In the genomic region with DNA sequence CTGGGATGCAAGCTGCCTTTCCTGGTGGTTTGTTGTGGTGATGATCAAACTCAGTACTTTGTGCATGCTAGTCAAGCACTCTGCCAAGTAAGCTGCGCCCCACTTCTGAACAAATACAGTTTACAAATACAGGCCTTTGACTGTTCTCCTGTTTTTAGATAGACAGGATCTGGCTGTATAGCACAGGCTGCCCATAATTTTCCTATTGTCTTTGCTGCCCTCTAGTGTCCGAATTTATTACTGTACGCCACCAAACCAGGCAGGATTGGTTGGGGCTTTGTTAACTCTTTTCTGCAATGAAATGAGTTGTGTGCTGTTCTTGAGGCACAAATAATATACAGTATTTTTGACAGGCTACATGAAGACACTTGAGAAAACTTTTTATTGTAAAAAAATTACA, we compare ENCODE assay signal across 7 mouse cellular contexts. TPM values are rescaled to one million over a fixed set of nuclear protein-coding genes. Genes with fewer than 3 reads are reported as not detected.
DNase-seq lines count a peak whose midpoint lies in the region; ATAC-seq and TF ChIP-seq lines count a peak whose summit lies in the region.

No protein-coding gene starts in this region.

- peaks cover 13% of the 10 kb centered on the region for H3K27me3 ChIP-seq in Patski

- CTCF ChIA-PET in Patski (lab: Charles Lee) = no interaction called here

- no peak overlapping the region for H3K27ac ChIP-seq in ES-E14 (ENCODE audit: insufficient read depth, low read depth, low read length, poor library complexity, severe bottlenecking)

- TF ChIP-seq CTCF in Patski (IDR thresholded peaks at IDR 0.05) = peak; percentile 67

- H3K4me3 ChIP-seq in ES-E14 (ENCODE audit: insufficient read depth in 1 of 2, low read depth in 1 of 2, low read length in 2 of 2, poor library complexity in 1 of 2, severe bottlenecking in 1 of 2) = no peak overlapping the region

- POLR2A ChIA-PET in Patski (lab: Charles Lee) = no interaction called here

- in situ Hi-C loops in ES-E14 (cut with MboI; ENCODE audit: low sequenced_read_pairs in 2 of 2, unreplicated experiment in 2 of 2) = loop anchor here in 1 of 2 experiments (25.0 kb wide), 1 partner anchor 546 kb away; no protein-coding TSS in a partner anchor
- in situ Hi-C loops in Patski (cut with MboI; ENCODE audit: low pct_unique_long_range_greater_than_20kb) = loop anchor here (10.0 kb wide), 1 partner anchor 554 kb away; no protein-coding TSS in a partner anchor

- no peak for ATAC-seq in Patski

- H3K4me1 ChIP-seq in ES-E14 (ENCODE audit: control insufficient read depth in 2 of 2, insufficient read depth in 2 of 2, low read length in 2 of 2, poor library complexity in 1 of 2) = no peaks in the 10 kb centered on the region

- DNase-seq in ES-E14 (ENCODE audit: low read depth, low spot score) (peak; percentile 17), Patski (ENCODE audit: low read depth, low spot score) (no peak)
- peak; percentile 10 to 58 for DNase-seq in cerebellum, postnatal 36 days
- peak; percentile 28 to 64 for DNase-seq in frontal cortex, postnatal 36 days (ENCODE audit: low spot score in 2 of 2)
- peak; percentile 37 to 67 for DNase-seq in layer of hippocampus, adult 18-20 months (ENCODE audit: low spot score in 2 of 2)
- DNase-seq in lung, postnatal 25 days (ENCODE audit: low spot score) = peak; percentile 26
- DNase-seq in right cerebral cortex, postnatal 25 days = peak; percentile 23

- no peak overlapping the region for H3K9ac ChIP-seq in ES-E14 (ENCODE audit: insufficient read depth, low read depth, low read length, poor library complexity, severe bottlenecking)

- no peaks in the 10 kb centered on the region for H3K9me3 ChIP-seq in ES-E14 (ENCODE audit: control insufficient read depth, insufficient read depth, low read depth, low read length)

- no peaks in the 10 kb centered on the region for H3K36me3 ChIP-seq in ES-E14 (ENCODE audit: control insufficient read depth, insufficient read depth, low read length, poor library complexity, severe bottlenecking)

TF ChIP-seq in ES-E14, 5 proteins besides CTCF, POLR2A, EP300 and RAD21:
- TF ChIP-seq ZC3H11A (IDR thresholded peaks at IDR 0.05; ENCODE audit: borderline replicate concordance, low read depth, low read length) = peak; percentile 62; the same call in 1 of the 2 replicates
- TF ChIP-seq ZNF384 (IDR thresholded peaks at IDR 0.05; ENCODE audit: low read depth, low read length) = no peak
- TF ChIP-seq HCFC1 (IDR thresholded peaks at IDR 0.05; ENCODE audit: borderline replicate concordance, insufficient read depth, low read length) = no peak
- TF ChIP-seq MAFK (IDR thresholded peaks at IDR 0.05; ENCODE audit: insufficient read depth, low read depth, low read length) = no peak
- no peak for TF ChIP-seq CHD2 (IDR thresholded peaks at IDR 0.05; ENCODE audit: low read depth, low read length)

RNA-seq across cellular contexts. Expression of a gene that starts 54.8 kb away (rescaled TPM):
- 5.3 and 7.9 TPM in 2 replicates for total RNA-seq in ES-E14 (2012; rRNA removed)
- polyA plus RNA-seq in Patski (2021) = 1.3 TPM
- total RNA-seq in layer of hippocampus, adult 18-20 months (2021) = 10 to 100 TPM; 26.2 to 26.4 TPM
